Comparison of ENCODE assay signal across 9 mouse cellular contexts in the genomic region with DNA sequence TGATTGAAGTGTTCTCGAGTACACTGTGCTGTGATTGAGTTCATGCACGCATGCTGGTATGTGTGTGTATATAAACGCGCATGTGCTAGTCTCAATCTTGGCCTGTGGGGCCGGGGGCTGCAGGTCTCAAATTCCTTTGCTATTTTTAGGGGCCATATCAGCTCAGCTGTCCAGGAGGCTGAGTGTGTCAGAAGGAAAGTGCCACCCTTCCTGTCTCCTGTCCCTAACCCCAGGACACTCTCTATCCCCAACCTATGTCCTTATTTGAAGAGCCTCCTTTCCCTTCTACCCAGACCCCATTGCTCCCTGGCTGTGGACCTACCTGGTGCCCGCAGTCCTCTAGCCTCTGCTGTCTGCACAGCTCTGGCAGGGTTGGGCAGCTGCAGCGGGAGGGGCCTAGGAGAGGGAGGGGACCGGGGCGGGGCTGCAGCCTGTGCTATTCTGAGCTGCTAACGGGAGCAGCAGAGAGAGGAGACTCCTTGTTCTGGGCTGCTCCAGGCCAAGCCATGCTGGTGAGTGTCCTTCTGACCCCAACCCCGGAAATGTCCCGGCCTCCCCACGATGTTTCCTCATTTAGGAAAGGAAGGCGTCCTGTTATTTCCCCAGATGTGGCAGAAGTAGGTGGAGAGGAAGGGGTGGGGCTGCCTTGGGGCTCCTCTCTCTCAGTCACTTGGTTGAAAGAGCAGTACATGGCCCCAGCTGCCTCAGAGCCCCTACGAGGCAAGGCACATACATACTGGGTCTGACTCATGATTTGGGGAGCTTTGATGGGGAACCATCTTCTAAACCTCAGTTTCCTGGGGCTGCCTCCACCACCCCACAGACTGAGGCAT. TPM values are rescaled to one million over a fixed set of nuclear protein-coding genes. Genes with fewer than 3 reads are reported as not detected.
DNase-seq lines count a peak whose midpoint lies in the region; ATAC-seq and TF ChIP-seq lines count a peak whose summit lies in the region.
"Had no signal": no experiment of that assay in that cellular context is flagged by ENCODE, and none has a peak within 500 bp of the region (broad histone marks: within the 10 kb centered on the region; RNA-seq: fewer than 3 reads in every experiment).

No protein-coding gene starts in this region.

- H3K9ac ChIP-seq in intestine, embryonic 14.5 days (ENCODE audit: low read length) = peak overlapping the region; percentile 20; the same call in 1 of the 2 replicates
- H3K9ac ChIP-seq in liver, embryonic 14.5 days (replicated peaks) = 0 out of 2 replicates have a peak overlapping the region, but pooled peaks have one; percentile 14

- 0 out of 2 replicates have a peak, but pooled peaks have one; percentile 15 for ATAC-seq in cerebellum, adult (ENCODE audit: insufficient number of reproducible peaks, low FRiP score, low TSS enrichment)
- ATAC-seq in granulocyte monocyte progenitor cell, adult 5-6 weeks (replicated peaks; ENCODE audit: poor library complexity, severe bottlenecking) = peak; percentile 78
- ATAC-seq in intestine, embryonic 14.5 days (replicated peaks; ENCODE audit: low FRiP score, low TSS enrichment, low read depth) = peak; percentile 79; the same call in 1 of the 2 replicates
- peak; percentile 80 for ATAC-seq in liver, embryonic 14.5 days (ENCODE audit: insufficient read depth)

- TF ChIP-seq EP300 in liver, embryonic 14.5 days (IDR thresholded peaks at IDR 0.05; ENCODE audit: low read depth) = no peak

- peak overlapping the region; percentile 32 for H3K4me2 ChIP-seq in intestine, embryonic 14.5 days (ENCODE audit: low read length)
- peak overlapping the region; percentile 57 for H3K4me2 ChIP-seq in liver, embryonic 14.5 days (ENCODE audit: low read depth)

- no peaks in the 10 kb centered on the region for H3K9me3 ChIP-seq in intestine, embryonic 14.5 days (ENCODE audit: control insufficient read depth, low read length)
- H3K9me3 ChIP-seq in liver, embryonic 14.5 days (ENCODE audit: control insufficient read depth, low read length) = no peaks in the 10 kb centered on the region

- no peaks in the 10 kb centered on the region for H3K36me3 ChIP-seq in intestine, embryonic 14.5 days (ENCODE audit: control insufficient read depth, insufficient read depth, low read length)
- no peaks in the 10 kb centered on the region for H3K36me3 ChIP-seq in liver, embryonic 14.5 days (replicated peaks; ENCODE audit: control insufficient read depth, insufficient read depth, low read depth)

- no peak overlapping the region for H3K27ac ChIP-seq in intestine, embryonic 14.5 days (ENCODE audit: low read depth)
- no peak overlapping the region; the same call in 1 of the 2 replicates for H3K27ac ChIP-seq in liver, embryonic 14.5 days

- TF ChIP-seq CTCF in liver, embryonic 14.5 days (IDR thresholded peaks at IDR 0.05; ENCODE audit: low read depth) = no peak

- H3K27me3 ChIP-seq in intestine, embryonic 14.5 days (replicated peaks; ENCODE audit: control insufficient read depth, insufficient read depth, low read length) = no peaks in the 10 kb centered on the region
- no peaks in the 10 kb centered on the region for H3K27me3 ChIP-seq in liver, embryonic 14.5 days (ENCODE audit: control insufficient read depth, insufficient read depth, low read length)

- no peak for DNase-seq in cerebellum, adult 9-11 months
- peak; percentile 82 for DNase-seq in brain, adult 2 months (ENCODE audit: low read depth, low spot score)
- DNase-seq in intestine, embryonic 14.5 days (ENCODE audit: low spot score) = peak; percentile 78
- DNase-seq in liver, embryonic 14.5 days (ENCODE audit: low read depth in 3 of 3, low spot score in 3 of 3) = no peak
- DNase-seq in neural tube, embryonic 10.5 days (ENCODE audit: extremely low spot score, low spot score) = peak; percentile 46
- peak; percentile 87 for DNase-seq in thymus, postnatal 25 days

- no peak overlapping the region for H3K4me3 ChIP-seq in intestine, embryonic 14.5 days (ENCODE audit: low read depth, low read length)
- H3K4me3 ChIP-seq in liver, embryonic 14.5 days (ENCODE audit: insufficient read depth in 1 of 2, low read depth in 2 of 2, low read length in 2 of 2) = peak overlapping the region; percentile 2 to 15; a peak in 2 of 4 replicates

- peaks cover 13% of the 10 kb centered on the region for H3K4me1 ChIP-seq in intestine, embryonic 14.5 days (replicated peaks; ENCODE audit: control insufficient read depth, insufficient read depth, low read length)
- H3K4me1 ChIP-seq in liver, embryonic 14.5 days (replicated peaks; ENCODE audit: control insufficient read depth in 2 of 2, insufficient read depth in 2 of 2, low read length in 1 of 2) = peaks cover 14 to 17% of the 10 kb centered on the region in 2 experiments

- 12% methylated on average over 15 of the region's 15 CpGs for WGBS in intestine, embryonic 14.5 days
- WGBS in liver, embryonic 14.5 days (ENCODE audit: insufficient replicate concordance) = 11% methylated on average over 15 of the region's 15 CpGs

RNA-seq across cellular contexts. Expression of gene Gm10277, which starts 13.5 kb away (rescaled TPM):
- not detected in 2 replicates for total RNA-seq in granulocyte monocyte progenitor cell, adult 5-6 weeks (2014; fragmentation: Nextera tagmentation)
- 1.0 TPM in 1 of 2 replicates, not detected in the other for total RNA-seq in granulocyte monocyte progenitor cell, adult 5-6 weeks (2017)
- 1.0 and 1.3 TPM in 2 replicates for polyA plus RNA-seq in intestine, embryonic 14.5 days (2014; fragmentation: Nextera tagmentation; extraction: Ambion mirVana)
- polyA plus RNA-seq in liver, embryonic 14.5 days (2012; rRNA removed) = not detected in 2 replicates
- polyA plus RNA-seq in liver, embryonic 14.5 days (2014; fragmentation: Nextera tagmentation; extraction: Ambion mirVana) = 0.11 and 0.18 TPM in 2 replicates
- total RNA-seq: left cerebral cortex, postnatal 10 days had no signal

RNA-seq across cellular contexts. Expression of gene Myo18a, which starts 38.0 kb away (rescaled TPM):
- 31.9 and 49.3 TPM in 2 replicates for total RNA-seq in granulocyte monocyte progenitor cell, adult 5-6 weeks (2014; fragmentation: Nextera tagmentation)
- total RNA-seq in granulocyte monocyte progenitor cell, adult 5-6 weeks (2017) = 62.6 and 66.5 TPM in 2 replicates
- 21.1 and 24.9 TPM in 2 replicates for polyA plus RNA-seq in intestine, embryonic 14.5 days (2014; fragmentation: Nextera tagmentation; extraction: Ambion mirVana)
- 10.6 and 15.4 TPM in 2 replicates for polyA plus RNA-seq in liver, embryonic 14.5 days (2012; rRNA removed)
- polyA plus RNA-seq in liver, embryonic 14.5 days (2014; fragmentation: Nextera tagmentation; extraction: Ambion mirVana) = 13.5 and 14.3 TPM in 2 replicates

Comparison
In these comparisons a context has a peak if more than half of its experiments do, and no peak if none do; other contexts are left out.
1. ATAC-seq: peak in every context shown above with its lines; median percentile 80 in liver, embryonic 14.5 days; 79 in intestine, embryonic 14.5 days; 78 in granulocyte monocyte progenitor cell, adult 5-6 weeks; 15 in cerebellum, adult.
2. DNase-seq: peak in brain, adult 2 months (single experiment), intestine, embryonic 14.5 days (single experiment), neural tube, embryonic 10.5 days (single experiment) and thymus, postnatal 25 days (single experiment); none in cerebellum, adult 9-11 months (single experiment) and liver, embryonic 14.5 days (0 of 3).